Mouse (Mus musculus) natural killer cell, adult 2 months (primary cell): ENCODE measurements around the gene Cct6b.

Source experiments
- DNase-seq, 2 experiments: peaks; one replicate each; pipeline ENCODE4 v3.0.0; 2022; ENCODE audit warnings: low spot score in 2 of 2

Gene Cct6b

GRCm38 (mm10) chr11:82763742-82764437 lies at the start of gene Cct6b, which contains the start of gene Zfp830:
Gene Cct6b (minus strand): TSS chr11:82764321.
Gene Zfp830 (plus strand): TSS chr11:82764345.
- peak; percentile 81 to 86 for DNase-seq

- DNase-seq: no peak
Measured at GRCm38 (mm10) chr11:82808485-82808884, 44.4 kb upstream of the Cct6b start.

- no peak for DNase-seq
Measured at GRCm38 (mm10) chr11:82807370-82807769, 43.2 kb upstream of the Cct6b start.

GRCm38 (mm10) chr11:82806656-82807055 lies 42.5 kb upstream of the Cct6b start:
- DNase-seq: no peak

- DNase-seq: no peak
Measured at GRCm38 (mm10) chr11:82783453-82783852, 19.3 kb upstream of the Cct6b start.

- DNase-seq: no peak
Measured at GRCm38 (mm10) chr11:82782197-82782596, 18.1 kb upstream of the Cct6b start.

GRCm38 (mm10) chr11:82780983-82781903 lies 17.1 kb upstream of the Cct6b start, which contains the start of gene Lig3:
Gene Lig3 (plus strand): TSS chr11:82781108.
- DNase-seq: peak; percentile 90 to 92

- DNase-seq: no peak
Measured at GRCm38 (mm10) chr11:82780134-82780533, 16.0 kb upstream of the Cct6b start.

- no peak for DNase-seq
Measured at GRCm38 (mm10) chr11:82764438-82764924, 360 bp upstream of the Cct6b start.

- no peak for DNase-seq
Measured at GRCm38 (mm10) chr11:82763261-82763660, 860 bp downstream of the Cct6b start.

- no peak for DNase-seq
Measured at GRCm38 (mm10) chr11:82762286-82762829, 1.8 kb downstream of the Cct6b start.

GRCm38 (mm10) chr11:82755919-82756318 lies 8.2 kb downstream of the Cct6b start:
- no peak for DNase-seq

GRCm38 (mm10) chr11:82752349-82753115 lies 11.6 kb downstream of the Cct6b start:
- DNase-seq: no peak

- peak; percentile 9 to 15 for DNase-seq
Measured at GRCm38 (mm10) chr11:82746857-82747366, 17.2 kb downstream of the Cct6b start.

GRCm38 (mm10) chr11:82746138-82746537 lies 18.0 kb downstream of the Cct6b start:
- DNase-seq: peak; percentile 52 to 65

- no peak for DNase-seq
Measured at GRCm38 (mm10) chr11:82739006-82739405, 25.1 kb downstream of the Cct6b start.

GRCm38 (mm10) chr11:82734227-82734626 lies 29.9 kb downstream of the Cct6b start:
- no peak for DNase-seq

GRCm38 (mm10) chr11:82726862-82727261 lies 37.3 kb downstream of the Cct6b start:
- DNase-seq: no peak

GRCm38 (mm10) chr11:82719294-82719693 lies 44.8 kb downstream of the Cct6b start:
- no peak for DNase-seq

GRCm38 (mm10) chr11:82712681-82713080 lies 51.4 kb downstream of the Cct6b start:
- no peak for DNase-seq

GRCm38 (mm10) chr11:82708934-82709333 lies 55.2 kb downstream of the Cct6b start:
- DNase-seq: no peak
